Mouse (Mus musculus): ENCODE measurements around the gene Gm49337.

- no peak for TF ChIP-seq CTCF (IDR thresholded peaks at IDR 0.05; ENCODE audit: borderline replicate concordance, insufficient read depth, low read depth, low read length)
- TF ChIP-seq POLR2A (IDR thresholded peaks at IDR 0.05; ENCODE audit: borderline replicate concordance, insufficient read depth, low read length): no peak
Measured at GRCm38 (mm10) chr4:116192286-116192835, 19.2 kb downstream of the Gm49337 start.

All from cerebellum, adult 2 months (tissue).